Mouse (Mus musculus) neural tube, embryonic 11.5 days (tissue): ENCODE results near the gene Klf16. TPM values are rescaled to one million over a fixed set of nuclear protein-coding genes. Genes with fewer than 3 reads are reported as not detected.

Source experiments
- ATAC-seq: fragments of 200-750 bp; cut with Nextera tagmentation; 2 replicates; pipeline ENCODE4 v1.8.0; 2017; ENCODE audit warnings: moderate number of reproducible peaks, mild to moderate bottlenecking, moderate TSS enrichment, moderate library complexity; ENCODE audit not compliant: insufficient read depth, low FRiP score, low TSS enrichment
- DNase-seq: peaks from one replicate; pipeline ENCODE4 v3.0.0-alpha.2; 2015; ENCODE audit warnings: low spot score
- H3K27ac ChIP-seq: fragments of 300-500 bp; sonication (generic); 2 replicates; pipeline ENCODE4 v1.5.1; 2014; ENCODE audit warnings: low read depth, mild to moderate bottlenecking, low read length
- H3K27me3 ChIP-seq: fragments of 300-500 bp; sonication (generic); 2 replicates; pipeline ENCODE4 v1.6.1; 2014; ENCODE audit warnings: mild to moderate bottlenecking, low read length, mixed read lengths; ENCODE audit not compliant: control insufficient read depth, insufficient read depth
- H3K36me3 ChIP-seq: fragments of 300-500 bp; sonication (generic); 2 replicates; pipeline ENCODE4 v1.6.1; 2014; ENCODE audit warnings: mild to moderate bottlenecking, low read length, moderate library complexity, mixed read lengths; ENCODE audit not compliant: control insufficient read depth, insufficient read depth
- H3K4me1 ChIP-seq: fragments of 300-500 bp; sonication (generic); 2 replicates; pipeline ENCODE4 v1.6.1; 2014; ENCODE audit warnings: low read length, mixed read lengths; ENCODE audit not compliant: control insufficient read depth, insufficient read depth
- H3K4me2 ChIP-seq: fragments of 300-500 bp; sonication (generic); 2 replicates; pipeline ENCODE4 v1.6.1; 2014; ENCODE audit warnings: low read depth, mild to moderate bottlenecking, moderate library complexity
- H3K4me3 ChIP-seq: fragments of 300-500 bp; sonication (generic); 2 replicates; pipeline ENCODE4 v1.5.1; 2014; ENCODE audit warnings: low read depth, low read length
- H3K9ac ChIP-seq: fragments of 300-500 bp; sonication (generic); 2 replicates; pipeline ENCODE4 v1.6.1; 2014; ENCODE audit warnings: mild to moderate bottlenecking, low read length
- H3K9me3 ChIP-seq: fragments of 300-500 bp; sonication (generic); 2 replicates; pipeline ENCODE4 v1.6.1; 2016; ENCODE audit warnings: low read length; ENCODE audit not compliant: control insufficient read depth
- WGBS: fragments of 180-500 bp; shearing (Covaris S2); extraction: QIAGEN DNeasy Blood & Tissue Kit; methylation state at CpG from one replicate; pipeline ENCODE4 v1.1.7; 2014; 5-methylcytosine and 5-hydroxymethylcytosine counted together
- microRNA-seq: library from miRNA; unstranded; fragments of <30 nt; microRNA quantifications from one replicate; pipeline ENCODE4, GENCODE M21; 2016
- polyA plus RNA-seq: library from polyadenylated mRNA; unstranded; fragments of >200 nt; fragmentation: Nextera tagmentation; extraction: Ambion mirVana; gene quantifications from 2 replicates; pipeline ENCODE4 v1.2.1, GENCODE M21; 2014

The Klf16 gene
- polyA plus RNA-seq, 1 experiment from 2014 or later = 5.5 TPM

- ATAC-seq = no peak
- DNase-seq = no peak
- H3K9ac ChIP-seq = no peak overlapping the region
- no peaks in the 10 kb centered on the region for H3K36me3 ChIP-seq
- no peak overlapping the region for H3K4me3 ChIP-seq
- H3K27ac ChIP-seq = no peak overlapping the region
- H3K4me2 ChIP-seq = no peak overlapping the region
- H3K9me3 ChIP-seq = no peaks in the 10 kb centered on the region
- no peaks in the 10 kb centered on the region for H3K4me1 ChIP-seq
- H3K27me3 ChIP-seq = peaks cover 17% of the 10 kb centered on the region
- 89% methylated on average over 11 of the region's 11 CpGs for WGBS
These were observed 44.3 kb downstream of the Klf16 start for GRCm38 (mm10) chr10:80532783-80533182.

DNA sequence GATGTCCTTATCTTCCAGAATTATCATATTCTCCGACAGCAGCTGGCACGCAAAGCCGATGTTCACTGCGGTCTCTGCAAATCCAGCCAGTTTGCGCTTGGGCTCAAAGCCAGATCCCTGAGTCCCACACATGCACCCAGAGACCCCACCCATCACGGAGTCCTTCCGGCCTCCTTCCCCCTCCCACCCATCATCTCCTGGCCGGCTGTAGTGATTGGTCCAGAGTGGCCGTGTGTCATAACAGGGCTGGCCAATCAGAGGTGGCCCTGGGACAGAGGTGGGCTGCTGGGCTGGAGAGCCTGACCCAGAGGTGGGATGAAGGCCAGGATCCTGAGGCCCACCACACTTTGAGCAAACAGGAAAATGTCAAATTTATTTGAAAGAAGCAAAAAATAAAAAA is 50.9 kb downstream of the Klf16 start:
- Histone ChIP-seq H3K27me3 (no peaks in the 10 kb centered on the region), H3K4me1 (no peaks in the 10 kb centered on the region), H3K4me2 (peak overlapping the region; percentile 29; the same call in 1 of the 2 replicates), H3K9ac (no peak overlapping the region), H3K4me3 (peak overlapping the region; percentile 16), H3K9me3 (0 out of 2 replicates have a peak, but pooled peaks cover 2% of the 10 kb centered on the region), H3K36me3 (no peaks in the 10 kb centered on the region), H3K27ac (no peak overlapping the region)
- peak; percentile 60 for DNase-seq
- peak; percentile 86 for ATAC-seq
- WGBS = 34% methylated on average over 9 of the region's 9 CpGs

DNA sequence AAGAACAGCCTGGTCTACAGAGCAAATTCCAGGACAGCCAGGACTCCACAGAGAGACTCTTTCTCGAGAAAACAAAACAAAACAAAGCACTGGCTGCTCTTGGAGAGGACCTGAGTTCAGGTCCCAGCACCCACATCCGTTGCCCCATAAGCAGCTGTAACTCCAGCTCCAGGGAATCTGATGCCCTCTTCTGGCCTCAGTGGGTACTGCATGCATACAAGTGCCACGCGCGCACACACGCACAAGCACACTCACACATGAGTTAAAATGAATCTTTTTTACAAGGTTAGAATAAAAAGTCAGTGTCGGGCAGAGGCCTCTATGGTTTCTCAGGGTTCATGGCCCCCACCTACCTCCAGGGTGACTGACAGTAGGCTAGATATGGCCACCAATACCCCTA is 53.8 kb downstream of the Klf16 start:
- no peak overlapping the region for H3K9ac ChIP-seq
- H3K4me2 ChIP-seq = no peak overlapping the region
- no peak for ATAC-seq
- H3K27me3 ChIP-seq = no peaks in the 10 kb centered on the region
- 93% methylated on average over 7 of the region's 7 CpGs for WGBS
- 0 out of 2 replicates have a peak, but pooled peaks cover 2% of the 10 kb centered on the region for H3K9me3 ChIP-seq
- no peaks in the 10 kb centered on the region for H3K4me1 ChIP-seq
- no peaks in the 10 kb centered on the region; the same call in 1 of the 2 replicates for H3K36me3 ChIP-seq
- no peak overlapping the region for H3K27ac ChIP-seq
- DNase-seq = no peak
- H3K4me3 ChIP-seq = no peak overlapping the region

GRCm38 (mm10) chr10:80519287-80519686 is 57.8 kb downstream of the Klf16 start:
- WGBS = 80% methylated on average over 2 of the region's 2 CpGs

More at GRCm38 (mm10) chr10:80519287-80519686, 57.8 kb downstream of the Klf16 start:
- H3K36me3 ChIP-seq = no peaks in the 10 kb centered on the region; the same call in 1 of the 2 replicates
- H3K4me3 ChIP-seq = no peak overlapping the region
- H3K27ac ChIP-seq = no peak overlapping the region
- DNase-seq (no peak), ATAC-seq (no peak)
- peaks cover 7% of the 10 kb centered on the region for H3K27me3 ChIP-seq
- no peak overlapping the region for H3K9ac ChIP-seq
- no peak overlapping the region for H3K4me2 ChIP-seq
- H3K4me1 ChIP-seq = no peaks in the 10 kb centered on the region
- 0 out of 2 replicates have a peak, but pooled peaks cover 2% of the 10 kb centered on the region for H3K9me3 ChIP-seq

Small RNA genes within 50 kb of the gene (microRNA-seq; reads per million reads assigned to microRNA genes)
- not detected for gene Mir6912

Other genes starting within 250 kb of the Klf16 start
- 2.0 and 2.4 TPM in 2 replicates for gene Pcsk4, start 247.8 kb downstream of the Klf16 start, polyA plus RNA-seq
- 4.2 and 5.5 TPM in 2 replicates for gene Reep6, start 247.4 kb downstream of the Klf16 start, polyA plus RNA-seq
- gene Adamtsl5, start 228.9 kb downstream of the Klf16 start, polyA plus RNA-seq = 0.17 and 0.27 TPM in 2 replicates
- gene Plk5, start 220.9 kb downstream of the Klf16 start, polyA plus RNA-seq = 0.17 TPM in 1 of 2 replicates, not detected in the other
- 12.6 and 15.5 TPM in 2 replicates for gene Mex3d, start 189.7 kb downstream of the Klf16 start, polyA plus RNA-seq
- gene Mbd3, start 177.8 kb downstream of the Klf16 start, polyA plus RNA-seq = 262 and 271 TPM in 2 replicates
- 494 and 521 TPM in 2 replicates for gene Uqcr11, start 170.5 kb downstream of the Klf16 start, polyA plus RNA-seq
- gene Tcf3, start 143.7 kb downstream of the Klf16 start, polyA plus RNA-seq = 177 and 178 TPM in 2 replicates
- 1.3 and 1.4 TPM in 2 replicates for gene Onecut3, start 82.5 kb downstream of the Klf16 start, polyA plus RNA-seq
- gene Atp8b3, start 38.2 kb downstream of the Klf16 start, polyA plus RNA-seq = 0.84 and 0.96 TPM in 2 replicates
- gene Rexo1, start 15.8 kb downstream of the Klf16 start, polyA plus RNA-seq = 30.7 and 31.4 TPM in 2 replicates
- 119 and 120 TPM in 2 replicates for gene Abhd17a, start 13.0 kb upstream of the Klf16 start, polyA plus RNA-seq
- gene Scamp4, start 25.6 kb upstream of the Klf16 start, polyA plus RNA-seq = 72.1 and 77.7 TPM in 2 replicates
- 8.0 and 10.9 TPM in 2 replicates for gene Adat3, start 25.6 kb upstream of the Klf16 start, polyA plus RNA-seq
- gene Gm49322, start 28.7 kb upstream of the Klf16 start, polyA plus RNA-seq = 2.4 and 3.1 TPM in 2 replicates
- 117 TPM in 2 replicates for gene Csnk1g2, start 45.5 kb upstream of the Klf16 start, polyA plus RNA-seq
- gene Btbd2, start 79.8 kb upstream of the Klf16 start, polyA plus RNA-seq = 71.1 and 78.8 TPM in 2 replicates
- 79.5 and 85.5 TPM in 2 replicates for gene Mknk2, start 100.8 kb upstream of the Klf16 start, polyA plus RNA-seq
- gene Mob3a, start 124.7 kb upstream of the Klf16 start, polyA plus RNA-seq = 58.9 and 60.3 TPM in 2 replicates
- 10.6 and 11.5 TPM in 2 replicates for gene Izumo4, start 124.9 kb upstream of the Klf16 start, polyA plus RNA-seq
- 69.3 and 79.1 TPM in 2 replicates for gene Ap3d1, start 164.9 kb upstream of the Klf16 start, polyA plus RNA-seq
- gene Dot1l, start 177.9 kb upstream of the Klf16 start, polyA plus RNA-seq = 23.9 and 24.3 TPM in 2 replicates
- 96.6 and 101 TPM in 2 replicates for gene Sf3a2, start 220.9 kb upstream of the Klf16 start, polyA plus RNA-seq
- gene Plekhj1, start 221.3 kb upstream of the Klf16 start, polyA plus RNA-seq = 150 and 153 TPM in 2 replicates
- gene Amh, start 227.9 kb upstream of the Klf16 start, polyA plus RNA-seq = not detected in 2 replicates
- 1.6 and 1.9 TPM in 2 replicates for gene Jsrp1, start 236.2 kb upstream of the Klf16 start, polyA plus RNA-seq
- 1,810 and 1,847 TPM in 2 replicates for gene Oaz1, start 249.3 kb upstream of the Klf16 start, polyA plus RNA-seq